Mouse (Mus musculus) testis, adult 2 months (tissue): ENCODE data around the gene Fbxo11.

ENCODE experiments used
- CTCF ChIP-seq: fragments of 200-500 bp; IDR thresholded peaks from 2 replicates; pipeline ENCODE4 v1.5.1; 2012; ENCODE audit warnings: low read depth, mild to moderate bottlenecking, inconsistent platforms, low read length, moderate library complexity; ENCODE audit not compliant: control insufficient read depth, insufficient read depth, insufficient replicate concordance
- POLR2A ChIP-seq: fragments of 200-500 bp; IDR thresholded peaks from 2 replicates; pipeline ENCODE4 v1.6.1; 2012; ENCODE audit warnings: low read depth, mild to moderate bottlenecking, inconsistent platforms, low read length, moderate library complexity; ENCODE audit not compliant: control insufficient read depth

GRCm38 (mm10) chr17:88111081-88111796, 46.1 kb upstream of the Fbxo11 start:
- TF ChIP-seq POLR2A: no peak
- TF ChIP-seq CTCF: no peak
